Mouse (Mus musculus): ENCODE measurements around the gene Mctp2. TPM values are rescaled to one million over a fixed set of nuclear protein-coding genes. Genes with fewer than 3 reads are reported as not detected.
"Not testable (repeated sequence)": the region's sequence is repeated elsewhere in the genome, so short reads cannot be mapped to it uniquely, and the experiment has no call there.

Gene Mctp2
- polyA plus RNA-seq, 1 experiment from 2014 or later = 2.4 TPM

DNA sequence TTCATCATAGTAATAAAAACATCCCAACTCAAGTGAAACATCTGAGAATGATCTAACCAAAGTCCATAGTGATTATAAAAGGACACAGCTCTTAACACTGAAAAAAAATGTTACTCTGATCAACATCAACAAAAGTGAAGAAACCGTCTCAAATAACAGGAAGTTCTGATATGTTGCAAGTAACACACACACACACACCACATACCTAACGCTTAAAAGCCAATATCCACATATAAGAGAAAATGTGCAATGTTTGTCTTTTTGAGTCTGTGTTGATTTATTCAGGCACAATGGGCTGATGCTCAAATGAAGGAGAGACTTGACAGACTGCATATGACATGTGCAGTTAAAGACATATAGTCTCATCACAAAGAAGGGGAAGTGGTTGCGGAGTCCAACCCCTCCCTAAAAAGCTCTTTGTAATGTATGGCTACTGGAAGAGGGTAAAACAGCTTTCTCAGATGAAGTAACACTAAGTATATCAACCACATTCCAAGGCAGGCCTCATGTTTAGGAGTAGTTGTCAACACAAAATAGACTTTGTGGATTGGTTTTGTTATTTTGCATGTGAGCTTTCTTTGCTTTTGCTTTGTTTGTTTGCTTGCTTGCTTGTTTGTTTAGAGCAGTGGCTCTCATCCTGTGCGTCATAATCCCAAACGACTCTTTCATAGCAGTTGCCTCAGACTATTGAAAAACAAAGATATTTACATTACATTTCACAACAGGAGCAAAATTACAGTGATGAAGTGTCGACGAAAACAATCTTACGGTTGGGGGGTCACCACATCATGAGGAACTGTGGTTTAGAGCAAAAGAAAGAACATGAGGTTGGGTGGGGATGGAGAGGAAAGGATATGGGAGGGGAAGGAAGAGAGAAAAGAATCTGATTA, 45.4 kb downstream of the Mctp2 start:
- no peak overlapping the region for H3K4me3 ChIP-seq (replicated peaks)
- H3K9me3 ChIP-seq = no peaks in the 10 kb centered on the region
- 76% methylated on average over 8 of the region's 8 CpGs for WGBS
- no peaks in the 10 kb centered on the region for H3K36me3 ChIP-seq
- no peak for ATAC-seq (ENCODE audit: insufficient read depth, low FRiP score, low read depth)
- no peak overlapping the region for H3K27ac ChIP-seq
- H3K4me1 ChIP-seq = no peaks in the 10 kb centered on the region
- H3K4me2 ChIP-seq = no peak overlapping the region
- no peaks in the 10 kb centered on the region for H3K27me3 ChIP-seq (replicated peaks)
- H3K9ac ChIP-seq = no peak overlapping the region

DNA sequence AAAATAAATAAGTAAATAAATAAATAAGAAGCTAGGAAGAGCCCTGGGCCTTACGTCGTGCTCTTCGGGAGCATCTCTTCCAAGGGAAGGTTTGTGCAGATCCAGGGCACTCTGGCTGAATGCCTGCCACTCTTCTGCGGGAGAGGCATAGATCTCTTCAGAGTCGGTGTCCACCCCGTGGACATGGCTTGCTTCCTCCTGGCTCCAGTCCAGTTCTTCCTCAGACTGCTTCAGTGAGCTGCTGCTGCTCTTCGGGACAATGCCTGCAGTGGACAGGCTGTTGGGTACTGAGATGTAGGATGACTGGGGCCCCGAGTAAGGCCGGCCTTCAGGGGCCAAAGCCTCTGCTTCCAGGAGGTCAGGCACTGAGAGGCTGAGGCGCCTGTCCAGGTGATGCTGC, 47.4 kb downstream of the Mctp2 start:
- no peak overlapping the region for H3K4me3 ChIP-seq (replicated peaks)

DNA sequence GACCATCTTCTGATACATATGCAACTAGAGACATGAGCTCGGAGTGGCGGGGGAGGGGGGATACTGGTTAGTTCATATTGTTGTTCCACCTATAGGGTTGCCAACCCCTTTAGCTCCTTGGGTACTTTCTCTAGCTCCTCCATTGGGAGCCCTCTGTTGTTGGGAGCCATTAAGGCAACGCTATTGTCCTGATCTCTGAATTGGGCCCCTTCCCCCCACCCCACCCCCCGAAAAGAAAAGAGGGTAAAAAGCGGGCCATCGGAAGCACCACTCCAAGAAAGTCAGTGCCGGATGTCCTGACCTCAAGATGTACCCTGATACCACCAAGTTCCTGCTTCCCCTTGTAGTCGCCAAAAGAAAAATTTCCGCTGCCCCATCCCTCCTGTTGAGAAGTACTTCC, 56.1 kb downstream of the Mctp2 start:
- 97% methylated on average over 9 of the region's 9 CpGs for WGBS
- not testable (repeated sequence) for H3K27me3 ChIP-seq (replicated peaks); ATAC-seq (ENCODE audit: insufficient read depth, low FRiP score, low read depth)

More for the DNA sequence above, 47.4 kb downstream of the Mctp2 start:
- WGBS = 88% methylated on average over 10 of the region's 10 CpGs
- Histone ChIP-seq H3K27ac (no peak overlapping the region), H3K9ac (no peak overlapping the region), H3K36me3 (no peaks in the 10 kb centered on the region), H3K9me3 (no peaks in the 10 kb centered on the region), H3K4me2 (no peak overlapping the region), H3K27me3 (replicated peaks) (no peaks in the 10 kb centered on the region), H3K4me1 (no peaks in the 10 kb centered on the region)
- no peak for ATAC-seq (ENCODE audit: insufficient read depth, low FRiP score, low read depth)

DNA sequence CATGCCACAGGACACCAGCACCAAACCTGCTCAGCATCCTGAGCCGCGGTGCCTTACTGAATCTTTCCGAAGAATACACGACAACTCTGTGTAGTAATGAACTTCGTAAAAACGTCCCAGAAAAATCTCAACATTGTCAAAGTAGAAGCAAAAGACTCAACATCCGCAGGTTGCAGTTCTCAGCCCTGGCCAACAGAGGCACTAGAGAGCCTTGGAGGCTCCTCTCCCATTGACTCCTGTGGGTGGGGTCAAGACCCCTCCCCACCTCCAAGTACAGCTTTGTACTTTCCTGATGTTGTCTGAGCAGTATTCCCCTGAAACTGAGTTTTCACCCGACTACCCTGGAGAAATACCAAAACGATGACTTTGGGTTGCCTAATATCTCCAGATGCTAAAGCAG, 65.1 kb downstream of the Mctp2 start:
- no peaks in the 10 kb centered on the region for H3K36me3 ChIP-seq
- 89% methylated on average over 9 of the region's 9 CpGs for WGBS
- no peak overlapping the region for H3K27ac ChIP-seq
- H3K4me1 ChIP-seq = no peaks in the 10 kb centered on the region
- no peak overlapping the region for H3K4me2 ChIP-seq
- ATAC-seq (ENCODE audit: insufficient read depth, low FRiP score, low read depth) = no peak
- no peak overlapping the region for H3K4me3 ChIP-seq (replicated peaks)
- no peak overlapping the region for H3K9ac ChIP-seq
- H3K27me3 ChIP-seq (replicated peaks) = no peaks in the 10 kb centered on the region
- no peaks in the 10 kb centered on the region for H3K9me3 ChIP-seq

More for the DNA sequence above, 56.1 kb downstream of the Mctp2 start:
- H3K9ac ChIP-seq; H3K4me2 ChIP-seq; H3K9me3 ChIP-seq; H3K27ac ChIP-seq; H3K4me1 ChIP-seq; H3K4me3 ChIP-seq (replicated peaks); H3K36me3 ChIP-seq: not testable (repeated sequence)

DNA sequence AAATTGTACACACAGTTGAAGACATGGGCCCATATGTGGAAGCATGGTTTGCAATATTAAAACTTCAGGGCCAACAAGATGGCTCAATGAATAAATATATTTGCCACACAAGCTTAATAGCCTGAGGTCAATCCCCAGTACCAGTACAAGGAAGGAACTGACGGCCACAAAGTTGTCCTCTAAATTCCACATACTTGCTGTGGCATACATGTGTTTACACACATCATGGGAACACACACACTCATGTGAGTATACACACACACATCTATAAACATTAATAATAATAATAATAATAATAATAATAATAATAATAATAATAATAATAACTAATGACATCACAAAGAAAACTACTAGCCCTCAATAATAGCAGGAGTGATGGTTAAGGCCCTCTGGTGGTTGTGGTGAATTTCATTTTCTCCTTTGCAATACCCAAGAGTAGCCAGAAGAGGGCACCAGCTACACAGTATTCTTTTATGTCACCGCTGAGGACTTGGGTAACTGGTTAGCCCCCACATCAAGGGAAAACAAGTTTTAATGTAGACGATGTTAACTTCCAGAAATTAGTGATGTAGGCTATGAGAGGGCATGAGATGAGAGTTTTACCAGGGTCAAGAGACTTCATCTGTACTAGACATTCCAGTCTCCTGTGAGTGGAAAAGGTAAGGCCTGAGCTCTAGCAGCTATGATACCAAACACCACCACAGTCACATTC, 66.5 kb downstream of the Mctp2 start:
- Histone ChIP-seq H3K4me1 (no peaks in the 10 kb centered on the region), H3K36me3 (no peaks in the 10 kb centered on the region), H3K9ac (no peak overlapping the region), H3K4me2 (no peak overlapping the region), H3K27me3 (replicated peaks) (no peaks in the 10 kb centered on the region), H3K9me3 (no peaks in the 10 kb centered on the region), H3K27ac (no peak overlapping the region), H3K4me3 (replicated peaks) (no peak overlapping the region)
- ATAC-seq (ENCODE audit: insufficient read depth, low FRiP score, low read depth) = no peak
- WGBS = 32% methylated on average over 3 of the region's 3 CpGs

DNA sequence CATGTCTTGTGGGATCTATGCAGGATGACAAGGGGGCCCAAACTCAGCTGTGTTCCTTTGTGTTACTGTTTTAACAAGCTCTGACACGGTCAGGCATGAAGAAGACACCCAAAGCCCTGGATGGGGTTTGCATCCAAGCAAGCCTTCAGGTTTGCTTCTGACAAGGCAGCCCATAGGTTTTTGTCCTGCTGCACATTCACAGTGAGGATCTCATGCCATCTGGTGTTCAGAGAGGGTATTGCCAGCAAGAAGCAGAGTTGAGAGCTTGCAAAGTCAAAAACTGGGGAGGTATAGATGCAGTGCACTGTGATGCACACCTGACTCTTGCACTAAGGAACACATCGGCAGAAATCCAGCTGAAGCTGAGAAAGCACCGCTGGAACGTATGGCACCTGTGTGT, 67.8 kb downstream of the Mctp2 start:
- Histone ChIP-seq H3K27me3 (replicated peaks) (no peaks in the 10 kb centered on the region), H3K36me3 (no peaks in the 10 kb centered on the region), H3K9me3 (no peaks in the 10 kb centered on the region), H3K27ac (no peak overlapping the region), H3K4me1 (no peaks in the 10 kb centered on the region), H3K4me3 (replicated peaks) (no peak overlapping the region), H3K4me2 (no peak overlapping the region), H3K9ac (no peak overlapping the region)
- ATAC-seq (ENCODE audit: insufficient read depth, low FRiP score, low read depth) = no peak
- WGBS = 41% methylated on average over 4 of the region's 4 CpGs

DNA sequence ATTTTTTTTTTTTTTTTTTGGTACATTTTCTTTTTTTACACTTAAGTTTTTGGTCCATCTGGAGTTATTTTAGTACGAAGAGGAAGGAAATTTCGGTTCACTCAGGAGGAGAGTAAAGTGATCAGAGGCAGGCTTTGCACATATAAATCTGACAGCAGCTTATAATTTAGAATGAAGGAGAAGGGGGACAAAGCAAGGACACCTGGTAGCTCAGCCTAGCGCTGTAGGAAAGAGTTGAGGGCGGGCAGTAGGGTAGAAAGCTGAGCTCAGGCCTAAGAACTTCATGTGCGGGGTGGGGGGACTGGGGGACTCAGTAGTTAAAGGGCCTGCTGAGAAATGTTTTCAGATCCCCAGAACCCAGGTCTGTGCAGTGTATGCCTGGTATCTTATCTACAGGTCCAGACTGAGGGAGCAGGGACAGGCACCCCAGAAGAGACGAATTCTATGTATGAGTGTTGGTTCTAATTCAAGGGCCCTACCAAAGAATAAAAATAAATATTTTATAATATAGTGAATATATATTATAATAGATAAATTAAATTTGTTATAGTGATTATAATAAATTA, 71.9 kb downstream of the Mctp2 start:
- no peaks in the 10 kb centered on the region for H3K9me3 ChIP-seq
- H3K36me3 ChIP-seq = no peaks in the 10 kb centered on the region
- H3K9ac ChIP-seq = no peak overlapping the region
- no peak overlapping the region for H3K27ac ChIP-seq
- H3K4me3 ChIP-seq (replicated peaks) = no peak overlapping the region
- no peaks in the 10 kb centered on the region for H3K27me3 ChIP-seq (replicated peaks)
- no peak overlapping the region for H3K4me2 ChIP-seq
- H3K4me1 ChIP-seq = no peaks in the 10 kb centered on the region
- no peak for ATAC-seq (ENCODE audit: insufficient read depth, low FRiP score, low read depth)
- 60% methylated on average over 6 of the region's 6 CpGs for WGBS

DNA sequence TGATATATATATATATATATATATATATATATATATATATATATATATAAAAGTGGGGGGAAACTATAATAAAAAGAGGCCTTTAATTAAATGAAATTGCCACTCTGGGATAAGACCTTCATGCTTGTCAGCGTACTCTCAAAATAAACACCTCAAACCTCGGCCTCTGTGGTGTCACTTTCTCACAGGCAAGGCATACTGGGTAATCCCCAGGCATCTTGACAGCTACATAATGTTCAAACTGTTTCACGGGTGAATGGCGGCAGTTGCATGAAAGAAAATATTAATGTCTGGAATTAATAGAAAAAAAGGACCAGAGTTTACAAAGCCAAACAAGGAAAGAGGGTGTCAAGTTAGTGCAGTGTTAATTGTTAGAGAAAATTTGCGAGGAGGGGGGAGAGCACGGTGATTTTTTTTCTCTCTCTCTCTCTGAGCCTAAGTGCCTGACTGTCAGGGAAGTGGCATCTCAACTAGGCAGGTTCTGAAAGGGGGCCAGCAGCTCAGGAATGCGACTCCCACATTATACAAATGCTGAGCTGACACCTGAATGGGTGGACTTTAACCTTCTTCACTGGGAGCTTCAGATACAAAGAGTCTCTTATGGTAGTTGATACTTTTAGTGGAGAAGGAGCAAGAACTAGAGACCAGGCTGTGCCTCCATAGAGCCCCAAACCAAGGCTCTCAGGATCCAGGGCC, 75.1 kb downstream of the Mctp2 start:
- Histone ChIP-seq H3K36me3 (no peaks in the 10 kb centered on the region), H3K9me3 (no peaks in the 10 kb centered on the region), H3K4me3 (replicated peaks) (no peak overlapping the region), H3K27me3 (replicated peaks) (no peaks in the 10 kb centered on the region), H3K4me2 (no peak overlapping the region), H3K27ac (no peak overlapping the region), H3K9ac (no peak overlapping the region), H3K4me1 (no peaks in the 10 kb centered on the region)
- ATAC-seq (ENCODE audit: insufficient read depth, low FRiP score, low read depth) = no peak
- WGBS = 49% methylated on average over 7 of the region's 7 CpGs

DNA sequence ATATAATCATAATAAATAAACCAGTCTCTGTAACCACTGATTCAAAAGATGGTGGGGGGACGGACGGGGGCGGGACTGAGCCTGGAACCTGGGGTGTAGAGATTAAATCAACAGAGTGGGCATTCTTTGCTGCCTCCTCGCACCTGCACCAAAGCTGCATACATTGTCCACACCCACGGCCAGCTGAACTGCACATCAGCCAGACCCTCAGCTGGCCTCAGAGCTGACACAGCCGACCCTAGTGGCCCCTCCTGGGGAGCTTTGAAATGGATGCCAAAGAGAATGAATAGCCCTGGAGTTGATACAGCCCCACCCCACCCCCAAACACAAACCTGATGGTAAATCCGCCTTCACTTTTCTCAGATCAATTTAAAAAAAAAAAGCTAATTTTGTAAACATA, 76.5 kb downstream of the Mctp2 start:
- Histone ChIP-seq H3K36me3 (no peaks in the 10 kb centered on the region), H3K4me2 (no peak overlapping the region), H3K4me1 (no peaks in the 10 kb centered on the region), H3K4me3 (replicated peaks) (no peak overlapping the region), H3K27me3 (replicated peaks) (no peaks in the 10 kb centered on the region), H3K9me3 (no peaks in the 10 kb centered on the region), H3K9ac (no peak overlapping the region), H3K27ac (no peak overlapping the region)
- ATAC-seq (ENCODE audit: insufficient read depth, low FRiP score, low read depth) = no peak
- 53% methylated on average over 7 of the region's 7 CpGs for WGBS

DNA sequence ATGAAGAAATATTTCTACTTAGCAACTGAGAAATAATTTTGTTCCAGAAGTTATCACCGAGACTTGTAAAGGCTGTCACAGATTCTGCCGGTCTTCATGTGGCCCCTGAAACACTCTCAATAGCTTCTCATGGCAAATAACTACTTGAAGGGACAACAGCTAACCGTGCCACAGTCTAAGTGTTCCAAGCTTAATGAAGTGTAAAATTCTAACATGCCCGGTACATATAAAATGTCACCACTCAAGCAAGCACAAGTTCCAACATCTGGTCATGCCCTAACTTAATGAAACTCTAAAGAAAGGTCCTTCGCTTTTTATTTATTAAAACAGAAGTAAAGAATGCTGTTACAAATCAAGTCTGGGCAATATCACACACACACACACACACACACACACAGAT, 82.8 kb downstream of the Mctp2 start:
- no peaks in the 10 kb centered on the region for H3K9me3 ChIP-seq
- no peaks in the 10 kb centered on the region for H3K4me1 ChIP-seq
- H3K9ac ChIP-seq = no peak overlapping the region
- H3K4me3 ChIP-seq (replicated peaks) = no peak overlapping the region
- H3K27ac ChIP-seq = no peak overlapping the region
- no peak overlapping the region for H3K4me2 ChIP-seq
- no peak for ATAC-seq (ENCODE audit: insufficient read depth, low FRiP score, low read depth)
- H3K36me3 ChIP-seq = no peaks in the 10 kb centered on the region
- 79% methylated on average over 5 of the region's 5 CpGs for WGBS
- no peaks in the 10 kb centered on the region for H3K27me3 ChIP-seq (replicated peaks)

DNA sequence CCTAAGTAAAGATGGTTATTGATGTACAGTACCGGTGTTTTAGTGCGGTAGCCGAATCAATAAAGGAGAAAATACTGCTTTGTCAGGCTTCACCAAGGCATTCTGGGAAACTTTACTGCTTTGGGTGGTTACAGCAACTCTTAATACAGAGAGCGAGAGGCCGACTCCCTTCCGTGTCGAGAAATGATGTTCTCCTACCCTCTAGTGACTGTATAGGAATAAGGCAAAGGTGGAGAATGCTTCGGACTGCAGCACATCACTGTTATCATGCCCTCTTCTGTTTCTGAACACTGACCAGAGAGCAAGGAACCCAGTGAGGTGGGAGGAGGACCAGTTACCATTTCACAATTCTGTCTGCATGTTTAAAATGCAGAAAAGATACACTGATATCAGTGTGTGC, 83.9 kb downstream of the Mctp2 start:
- Histone ChIP-seq H3K9me3 (no peaks in the 10 kb centered on the region), H3K36me3 (no peaks in the 10 kb centered on the region), H3K4me3 (replicated peaks) (no peak overlapping the region), H3K27me3 (replicated peaks) (no peaks in the 10 kb centered on the region), H3K9ac (no peak overlapping the region), H3K4me2 (no peak overlapping the region), H3K27ac (no peak overlapping the region), H3K4me1 (no peaks in the 10 kb centered on the region)
- ATAC-seq (ENCODE audit: insufficient read depth, low FRiP score, low read depth) = no peak
- WGBS = 74% methylated on average over 8 of the region's 8 CpGs

DNA sequence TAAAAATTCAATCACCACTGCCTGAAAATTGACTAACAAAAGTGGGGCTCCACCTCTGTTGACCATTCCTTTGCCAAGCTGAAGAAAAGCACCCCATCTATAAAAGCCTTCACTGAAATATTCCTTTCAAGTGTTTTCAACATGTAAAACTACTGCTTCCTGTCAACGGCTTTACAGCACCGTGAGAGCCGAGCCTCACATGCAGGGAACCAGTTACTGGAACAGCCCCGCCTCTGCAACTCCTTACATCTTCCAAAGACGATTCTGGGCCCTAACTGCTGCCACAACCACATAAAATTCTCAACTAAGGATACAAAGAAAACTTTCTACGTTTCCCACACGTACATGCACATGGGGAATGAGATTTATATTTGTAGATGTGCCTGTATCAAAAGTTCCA, 88.4 kb downstream of the Mctp2 start:
- Histone ChIP-seq H3K4me2 (no peak overlapping the region), H3K9me3 (no peaks in the 10 kb centered on the region), H3K9ac (no peak overlapping the region), H3K4me1 (no peaks in the 10 kb centered on the region), H3K27me3 (replicated peaks) (no peaks in the 10 kb centered on the region), H3K4me3 (replicated peaks) (no peak overlapping the region), H3K36me3 (no peaks in the 10 kb centered on the region), H3K27ac (no peak overlapping the region)
- 47% methylated on average over 7 of the region's 7 CpGs for WGBS
- no peak for ATAC-seq (ENCODE audit: insufficient read depth, low FRiP score, low read depth)
